Mouse (Mus musculus) E14TG2a.4 (cell line): ENCODE results near the gene Trim25.

Experiments
- H3K27me3 ChIP-seq: 2 replicates; pipeline ENCODE4 v1.6.1; 2014; ENCODE audit warnings: low read length, control low read depth; ENCODE audit not compliant: insufficient read depth
- H3K36me3 ChIP-seq: 2 replicates; pipeline ENCODE4 v1.6.1; 2014; ENCODE audit warnings: low read length, control low read depth; ENCODE audit not compliant: insufficient read depth
- H3K4me1 ChIP-seq: replicated peaks from 2 replicates; pipeline ENCODE4 v1.6.1; 2014; ENCODE audit warnings: low read depth, low read length, control low read depth
- H3K4me3 ChIP-seq: replicated peaks from 2 replicates; pipeline ENCODE4 v1.5.1; 2014; ENCODE audit warnings: mild to moderate bottlenecking, low read length
- H3K9me3 ChIP-seq: 2 replicates; pipeline ENCODE4 v1.6.1; 2014; ENCODE audit warnings: low read length, control low read depth
- CTCF ChIP-seq: conservative IDR thresholded peaks from 2 replicates; pipeline ENCODE4 v1.5.1; 2014; ENCODE audit warnings: low read length
- NANOG ChIP-seq: IDR thresholded peaks from 2 replicates; pipeline ENCODE4 v1.6.1; 2014; ENCODE audit warnings: borderline replicate concordance, low read length, mixed read lengths
- POU5F1 ChIP-seq: IDR thresholded peaks from 2 replicates; pipeline ENCODE4 v1.6.1; 2014; ENCODE audit warnings: low read length, borderline replicate concordance

Trim25 gene

DNA sequence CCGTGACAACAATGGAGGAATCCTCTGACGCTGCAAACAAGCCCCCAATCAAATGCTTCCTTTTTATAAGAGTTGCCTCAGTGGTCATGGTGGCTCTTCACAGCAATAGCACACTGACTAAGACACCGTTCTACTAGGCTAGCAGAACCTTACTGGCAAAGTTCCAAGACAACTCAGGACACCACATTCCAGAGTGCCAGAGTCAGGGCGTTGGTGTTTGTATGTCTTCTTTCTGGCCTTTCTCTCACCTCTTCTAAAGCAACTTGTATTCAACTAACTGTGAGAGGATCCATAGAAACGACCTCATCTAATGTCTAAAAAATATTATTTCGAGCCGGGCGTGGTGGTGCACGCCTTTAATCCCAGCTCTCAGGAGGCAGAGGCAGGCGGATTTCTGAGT is 24.3 kb downstream of the Trim25 start:
- Histone ChIP-seq H3K36me3 (peaks cover 27% of the 10 kb centered on the region), H3K9me3 (no peaks in the 10 kb centered on the region), H3K4me1 (peaks cover 82% of the 10 kb centered on the region), H3K4me3 (no peak overlapping the region), H3K27me3 (no peaks in the 10 kb centered on the region)
- no peak for TF ChIP-seq POU5F1
- no peak for TF ChIP-seq CTCF
- TF ChIP-seq NANOG = no peak

GRCm38 (mm10) chr11:89024181-89024881 is 25.2 kb downstream of the Trim25 start:
- Histone ChIP-seq H3K4me3 (no peak overlapping the region), H3K27me3 (no peaks in the 10 kb centered on the region), H3K9me3 (no peaks in the 10 kb centered on the region), H3K36me3 (peaks cover 18% of the 10 kb centered on the region), H3K4me1 (peaks cover 82% of the 10 kb centered on the region)
- TF ChIP-seq POU5F1 = no peak
- no peak for TF ChIP-seq CTCF
- no peak for TF ChIP-seq NANOG

GRCm38 (mm10) chr11:89025603-89026002 is 26.4 kb downstream of the Trim25 start:
- H3K36me3 ChIP-seq = peaks cover 8% of the 10 kb centered on the region; the same call in 1 of the 2 replicates
- H3K4me3 ChIP-seq = no peak overlapping the region
- H3K9me3 ChIP-seq = no peaks in the 10 kb centered on the region
- peaks cover 81% of the 10 kb centered on the region for H3K4me1 ChIP-seq
- H3K27me3 ChIP-seq = no peaks in the 10 kb centered on the region
- TF ChIP-seq NANOG = no peak
- TF ChIP-seq POU5F1 = no peak
- no peak for TF ChIP-seq CTCF

DNA sequence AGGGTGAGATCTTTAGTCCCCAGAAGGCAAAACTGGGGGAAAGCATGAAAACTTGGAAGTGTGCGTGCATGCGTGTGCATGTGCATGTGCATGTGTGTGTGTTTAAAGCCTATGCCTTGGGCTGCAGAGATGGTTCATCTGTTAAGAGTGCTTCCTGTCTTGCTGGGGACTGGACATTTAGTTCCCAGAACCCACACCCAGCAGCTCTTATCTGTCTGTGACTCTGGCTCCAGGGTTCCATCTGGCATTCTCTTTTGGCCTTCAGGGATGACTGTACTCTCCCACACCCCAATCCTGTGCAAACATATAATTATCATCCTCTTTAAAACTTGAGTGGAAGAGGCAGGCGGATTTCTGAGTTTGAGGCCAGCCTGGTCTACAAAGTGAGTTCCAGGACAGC is 26.9 kb downstream of the Trim25 start:
- TF ChIP-seq POU5F1 = no peak
- no peak for TF ChIP-seq NANOG
- TF ChIP-seq CTCF = no peak
- Histone ChIP-seq H3K36me3 (peaks cover 2% of the 10 kb centered on the region; the same call in 1 of the 2 replicates), H3K9me3 (no peaks in the 10 kb centered on the region), H3K27me3 (no peaks in the 10 kb centered on the region), H3K4me1 (peaks cover 80% of the 10 kb centered on the region), H3K4me3 (no peak overlapping the region)

- no peak for TF ChIP-seq CTCF
- TF ChIP-seq NANOG = no peak
- no peak for TF ChIP-seq POU5F1
- no peaks in the 10 kb centered on the region for H3K9me3 ChIP-seq
- no peaks in the 10 kb centered on the region for H3K27me3 ChIP-seq
- H3K4me1 ChIP-seq = peaks cover 74% of the 10 kb centered on the region
- H3K4me3 ChIP-seq = peak overlapping the region; percentile 37
- H3K36me3 ChIP-seq = no peaks in the 10 kb centered on the region
These were observed 28.8 kb downstream of the Trim25 start for GRCm38 (mm10) chr11:89027955-89028361.

- no peak for TF ChIP-seq NANOG
- no peak for TF ChIP-seq POU5F1
- no peak for TF ChIP-seq CTCF
- Histone ChIP-seq H3K27me3 (no peaks in the 10 kb centered on the region), H3K9me3 (no peaks in the 10 kb centered on the region)
These were observed 29.8 kb downstream of the Trim25 start for GRCm38 (mm10) chr11:89028871-89029405.

GRCm38 (mm10) chr11:89030552-89030951 is 31.4 kb downstream of the Trim25 start:
- Histone ChIP-seq H3K36me3 (peaks cover 13% of the 10 kb centered on the region), H3K4me1 (peaks cover 61% of the 10 kb centered on the region), H3K4me3 (no peak overlapping the region), H3K9me3 (no peaks in the 10 kb centered on the region), H3K27me3 (no peaks in the 10 kb centered on the region)
- TF ChIP-seq NANOG (no peak), CTCF (no peak)

More at GRCm38 (mm10) chr11:89028871-89029405, 29.8 kb downstream of the Trim25 start:
- peaks cover 68% of the 10 kb centered on the region for H3K4me1 ChIP-seq
- H3K4me3 ChIP-seq = no peak overlapping the region
- peaks cover 4% of the 10 kb centered on the region for H3K36me3 ChIP-seq

DNA sequence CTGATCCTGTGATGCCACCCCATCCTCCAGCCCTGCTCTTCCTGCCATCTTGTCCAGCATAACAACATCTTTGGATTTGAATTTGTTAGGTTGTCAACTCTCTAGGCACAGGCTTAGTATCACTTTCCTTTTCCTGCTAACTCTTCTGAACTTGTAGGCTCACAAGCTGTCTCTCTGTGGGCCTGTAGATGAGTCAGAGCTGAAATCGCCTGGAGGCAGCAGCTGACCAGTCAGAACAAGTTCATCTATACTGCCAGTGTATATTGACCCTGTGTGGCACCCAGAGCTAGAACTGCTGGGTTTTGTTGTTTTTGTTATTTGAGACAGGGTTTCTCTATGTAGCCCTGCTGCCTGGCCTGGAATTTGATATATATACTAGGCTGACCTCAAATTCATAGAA is 32.0 kb downstream of the Trim25 start:
- no peaks in the 10 kb centered on the region for H3K27me3 ChIP-seq
- H3K9me3 ChIP-seq = no peaks in the 10 kb centered on the region
- H3K4me1 ChIP-seq = peaks cover 57% of the 10 kb centered on the region
- no peak overlapping the region for H3K4me3 ChIP-seq
- TF ChIP-seq CTCF = no peak
- no peak for TF ChIP-seq NANOG
- no peak for TF ChIP-seq POU5F1
- H3K36me3 ChIP-seq = peaks cover 19% of the 10 kb centered on the region

GRCm38 (mm10) chr11:89034592-89034991 is 35.4 kb downstream of the Trim25 start:
- H3K27me3 ChIP-seq = no peaks in the 10 kb centered on the region
- H3K4me1 ChIP-seq = peaks cover 46% of the 10 kb centered on the region
- peaks cover 48% of the 10 kb centered on the region for H3K36me3 ChIP-seq

More at GRCm38 (mm10) chr11:89034592-89034991, 35.4 kb downstream of the Trim25 start:
- Histone ChIP-seq H3K9me3 (no peaks in the 10 kb centered on the region), H3K4me3 (no peak overlapping the region)
- TF ChIP-seq NANOG = no peak
- no peak for TF ChIP-seq POU5F1
- no peak for TF ChIP-seq CTCF
